Mouse (Mus musculus) leukemia stem cell, adult 10-12 weeks (primary cell): ENCODE measurements around the gene A630089N07Rik. TPM values are rescaled to one million over a fixed set of nuclear protein-coding genes. Genes with fewer than 3 reads are reported as not detected.

Source experiments
- polyA plus RNA-seq: library from polyadenylated mRNA; stranded (reverse); fragments of >175 nt; gene quantifications from 2 replicates; pipeline ENCODE4 v1.2.3, GENCODE M21; 2012; ENCODE audit warnings: low replicate concordance

Gene A630089N07Rik
- polyA plus RNA-seq = 0.18 and 1.4 TPM in 2 replicates

GRCm38 (mm10) chr16:98081889-98082818, at the start of gene A630089N07Rik:
Gene A630089N07Rik (minus strand): TSS chr16:98082450.

GRCm38 (mm10) chr16:97996616-97997382, 85.5 kb downstream of the A630089N07Rik start, which contains the start of gene B230307C23Rik:
Gene B230307C23Rik (plus strand): TSS chr16:97997315.

GRCm38 (mm10) chr16:97962151-97962948, 119.9 kb downstream of the A630089N07Rik start, which contains the start of the genes C2cd2 and Zbtb21:
Gene C2cd2 (minus strand): TSS chr16:97962598.
Gene Zbtb21 (minus strand): TSS chr16:97962622.

Other genes with a start within 250 kb of the A630089N07Rik start
- gene Prdm15, start 230.6 kb downstream of the A630089N07Rik start, polyA plus RNA-seq = 0.73 and 2.9 TPM in 2 replicates
- gene C2cd2, start 119.9 kb downstream of the A630089N07Rik start, polyA plus RNA-seq = 21.7 and 31.6 TPM in 2 replicates
- 22.1 and 25.3 TPM in 2 replicates for gene Zbtb21, start 119.8 kb downstream of the A630089N07Rik start, polyA plus RNA-seq
- 1.6 TPM in 1 of 2 replicates, not detected in the other for gene B230307C23Rik, start 85.1 kb downstream of the A630089N07Rik start, polyA plus RNA-seq